Mouse (Mus musculus) bone marrow, adult 2 months (tissue): ENCODE results near the gene Klhl41. TPM values are rescaled to one million over a fixed set of nuclear protein-coding genes. Genes with fewer than 3 reads are reported as not detected.
A peak's percentile ranks its signal among the peaks of the same experiment; 100 is the strongest.

Experiments used
- H3K27ac ChIP-seq: fragments of 200-500 bp; 2 replicates; pipeline ENCODE4 v1.5.1; 2012; ENCODE audit warnings: low read depth, mild to moderate bottlenecking, control low read depth, inconsistent platforms, low read length; ENCODE audit not compliant: control insufficient read depth, poor library complexity, insufficient read depth
- H3K4me1 ChIP-seq: fragments of 200-500 bp; 2 replicates; pipeline ENCODE4 v1.6.1; 2011; ENCODE audit warnings: low read length; ENCODE audit not compliant: control insufficient read depth, insufficient read depth
- H3K4me3 ChIP-seq: fragments of 200-500 bp; replicated peaks from 2 replicates; pipeline ENCODE3; 2011; ENCODE audit warnings: mild to moderate bottlenecking, low read depth, low read length, control low read depth; ENCODE audit not compliant: control insufficient read depth
- CTCF ChIP-seq: fragments of 200-500 bp; IDR thresholded peaks from 2 replicates; pipeline ENCODE4 v1.5.1; 2011; ENCODE audit warnings: low read length, control low read depth; ENCODE audit not compliant: control insufficient read depth, insufficient read depth
- POLR2A ChIP-seq: fragments of 200-500 bp; IDR thresholded peaks from 2 replicates; pipeline ENCODE4 v1.6.1; 2011; ENCODE audit warnings: low read depth, mild to moderate bottlenecking, control low read depth, low read length, borderline replicate concordance; ENCODE audit not compliant: control insufficient read depth
- WGBS: fragments of 180-500 bp; shearing (Covaris S2); methylation state at CpG from one replicate; pipeline ENCODE4 v1.1.7; 2018; 5-methylcytosine and 5-hydroxymethylcytosine counted together
- polyA plus RNA-seq: library from polyadenylated mRNA; stranded (reverse); fragments of >200 nt; gene quantifications from 2 replicates; pipeline ENCODE4 v1.2.4, GENCODE M21; 2011; ENCODE audit warnings: low replicate concordance; ENCODE audit not compliant: missing spikeins, insufficient read depth, insufficient read length

Klhl41 gene
- polyA plus RNA-seq, 1 experiment = 0.60 TPM

DNA sequence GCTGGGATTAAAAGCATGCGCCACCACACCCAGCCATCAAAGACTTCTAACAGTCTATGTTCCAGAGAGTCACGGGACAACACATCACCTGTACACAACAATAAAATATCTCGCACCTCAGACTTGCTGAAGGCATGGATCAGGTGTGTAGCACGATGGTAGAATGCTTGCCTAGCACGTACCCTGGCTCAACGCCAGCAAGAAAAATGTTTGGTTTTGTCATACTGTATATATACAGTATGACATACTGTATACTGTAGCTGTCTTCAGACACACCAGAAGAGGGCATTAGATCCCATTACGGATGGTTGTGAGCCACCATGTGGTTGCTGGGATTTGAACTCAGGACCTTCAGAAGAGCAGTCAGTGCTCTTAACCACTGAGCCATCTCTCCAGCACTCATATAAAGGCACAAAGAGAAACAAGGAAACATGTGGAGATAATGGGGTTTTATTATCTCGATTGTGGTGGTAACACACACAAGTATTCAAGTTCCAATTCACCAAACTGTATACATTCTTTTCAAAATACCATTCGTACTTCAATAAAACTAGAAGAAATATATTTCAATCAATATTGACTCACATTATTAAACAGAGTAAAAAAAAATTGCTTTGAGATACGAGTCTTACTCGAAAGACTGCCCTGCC lies 24.8 kb upstream of the Klhl41 start:
- H3K4me1 ChIP-seq = no peaks in the 10 kb centered on the region
- no peak overlapping the region for H3K4me3 ChIP-seq
- H3K27ac ChIP-seq = no peak overlapping the region
- no peak for TF ChIP-seq POLR2A
- no peak for TF ChIP-seq CTCF
- 83% methylated on average over 11 of the region's 11 CpGs for WGBS

DNA sequence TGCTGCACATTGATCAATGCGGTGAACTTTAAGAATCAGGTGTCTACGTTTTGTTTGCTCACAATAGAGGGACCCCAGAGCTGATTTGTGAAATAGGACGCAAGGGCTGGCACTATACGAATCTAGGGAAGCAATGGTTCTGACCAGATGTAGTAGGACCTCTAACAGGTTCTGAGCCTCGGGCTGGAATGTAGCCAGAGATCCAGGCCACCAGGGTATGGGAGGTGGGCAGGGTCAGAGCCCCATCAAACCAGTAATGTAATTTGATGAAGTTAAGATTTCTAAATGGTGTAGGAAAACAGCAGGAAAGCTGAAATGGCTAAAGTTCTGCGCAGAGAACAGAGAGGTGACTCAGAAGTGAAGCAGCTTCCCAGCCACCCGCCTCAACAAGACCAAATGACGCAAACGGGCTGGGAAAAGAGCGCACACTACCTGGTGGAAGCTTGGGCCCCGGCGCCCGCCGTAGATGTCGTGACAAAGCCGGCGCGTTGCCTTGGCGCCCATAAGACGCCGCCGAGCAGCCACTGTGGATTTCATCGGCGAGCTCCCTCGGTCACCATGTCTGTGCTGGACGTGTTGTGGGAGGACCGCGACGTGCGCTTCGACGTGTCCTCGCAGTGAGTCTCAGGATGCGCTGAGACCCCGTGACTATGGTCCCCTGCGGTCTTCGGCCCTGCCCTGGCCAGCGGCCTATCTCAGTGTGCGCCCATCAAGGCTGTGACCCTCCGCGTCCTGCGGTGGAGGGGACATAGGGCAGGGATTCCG lies 23.0 kb upstream of the Klhl41 start, which contains the start of gene Bbs5:
TSS of gene Bbs5 (plus strand) at position 446 of the 765 bp plus-strand sequence.
- 4% methylated on average over 43 of the region's 43 CpGs for WGBS
- Histone ChIP-seq H3K4me1 (no peaks in the 10 kb centered on the region; the same call in 1 of the 2 replicates), H3K4me3 (peak within 1 kb of the TSS; percentile 95), H3K27ac (no peak within 1 kb of the TSS)
- no peak for TF ChIP-seq CTCF
- TF ChIP-seq POLR2A = no peak

- no peak overlapping the region for H3K27ac ChIP-seq
- H3K4me1 ChIP-seq = no peaks in the 10 kb centered on the region; the same call in 1 of the 2 replicates
- no peak overlapping the region for H3K4me3 ChIP-seq
- 86% methylated on average over 5 of the region's 5 CpGs for WGBS
- TF ChIP-seq CTCF (no peak), POLR2A (no peak)
Measured at GRCm38 (mm10) chr2:69649716-69650115, 20.2 kb upstream of the Klhl41 start.

GRCm38 (mm10) chr2:69659326-69659725 lies 10.6 kb upstream of the Klhl41 start:
- 87% methylated on average over 4 of the region's 4 CpGs for WGBS
- H3K4me1 ChIP-seq = no peaks in the 10 kb centered on the region; the same call in 1 of the 2 replicates
- no peak for TF ChIP-seq CTCF
- TF ChIP-seq POLR2A = no peak

GRCm38 (mm10) chr2:69663827-69664476 lies 6.0 kb upstream of the Klhl41 start:
- no peaks in the 10 kb centered on the region; the same call in 1 of the 2 replicates for H3K4me1 ChIP-seq
- H3K4me3 ChIP-seq = no peak overlapping the region
- no peak overlapping the region for H3K27ac ChIP-seq
- 78% methylated on average over 13 of the region's 13 CpGs for WGBS
- TF ChIP-seq POLR2A (no peak), CTCF (no peak)

More at GRCm38 (mm10) chr2:69659326-69659725, 10.6 kb upstream of the Klhl41 start:
- no peak overlapping the region for H3K4me3 ChIP-seq
- no peak overlapping the region for H3K27ac ChIP-seq

DNA sequence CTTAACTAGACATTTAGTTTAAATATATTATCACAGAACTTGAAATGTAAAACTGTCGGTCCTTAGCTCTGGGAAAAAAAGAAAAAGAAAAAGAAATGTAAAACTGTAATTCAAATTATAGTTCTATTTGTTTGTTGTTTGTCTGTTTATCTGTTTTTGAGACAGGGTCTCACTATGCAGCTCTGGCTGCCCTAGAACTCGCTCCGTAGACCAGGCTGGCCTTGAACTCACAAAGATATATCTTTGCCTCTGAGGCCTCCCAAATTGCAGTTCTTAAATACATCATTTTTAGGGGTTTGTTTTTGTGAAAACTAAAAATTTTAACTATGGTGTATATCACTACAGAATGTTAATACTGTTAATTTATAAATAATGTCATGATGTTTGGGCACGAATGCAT lies 2.3 kb upstream of the Klhl41 start:
- WGBS = 83% methylated on average over 4 of the region's 4 CpGs
- no peak overlapping the region for H3K4me3 ChIP-seq

DNA sequence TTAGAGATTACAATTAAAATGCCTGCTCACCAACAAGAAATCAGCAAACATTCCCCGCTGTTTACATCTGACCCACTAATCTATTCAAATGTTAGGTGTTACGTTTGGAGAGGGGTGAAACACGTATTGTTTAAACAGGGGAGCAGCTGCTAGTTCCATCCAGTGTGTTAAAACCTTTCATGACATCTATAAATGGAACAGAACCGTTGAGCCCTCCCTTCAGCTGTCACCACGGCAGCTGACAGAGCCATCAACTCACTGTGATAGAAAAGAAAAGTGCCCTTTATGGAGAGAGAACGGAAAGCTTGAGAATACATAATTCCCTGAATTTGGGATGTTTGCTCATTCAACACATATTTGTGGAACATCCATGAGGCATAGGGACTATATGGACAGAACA lies 1.5 kb upstream of the Klhl41 start:
- TF ChIP-seq CTCF = no peak
- no peak for TF ChIP-seq POLR2A
- Histone ChIP-seq H3K4me1 (no peaks in the 10 kb centered on the region; the same call in 1 of the 2 replicates), H3K27ac (no peak overlapping the region), H3K4me3 (no peak overlapping the region)
- 78% methylated on average over 6 of the region's 6 CpGs for WGBS

More for the DNA sequence above, 2.3 kb upstream of the Klhl41 start:
- Histone ChIP-seq H3K4me1 (no peaks in the 10 kb centered on the region; the same call in 1 of the 2 replicates), H3K27ac (no peak overlapping the region)
- no peak for TF ChIP-seq POLR2A
- no peak for TF ChIP-seq CTCF

- Histone ChIP-seq H3K27ac (no peak overlapping the region), H3K4me3 (no peak overlapping the region), H3K4me1 (no peaks in the 10 kb centered on the region)
- TF ChIP-seq CTCF (no peak), POLR2A (no peak)
- 84% methylated on average over 5 of the region's 5 CpGs for WGBS
Measured at GRCm38 (mm10) chr2:69673723-69674122, 3.8 kb downstream of the Klhl41 start.
